Mouse (Mus musculus) CH12.LX (cell line): ENCODE measurements around the gene Tada2a.

Experiments
- CTCF ChIP-seq, 2 experiments: IDR thresholded peaks in 1 of 2; conservative IDR thresholded peaks in 1 of 2; 2 replicates each; pipeline ENCODE4 v1.5.1; 2011 to 2012; ENCODE audit warnings: low read depth in 2 of 2, low read length in 2 of 2, improper control_type of control experiment in 1 of 2, inconsistent platforms in 1 of 2, mild to moderate bottlenecking in 1 of 2, moderate library complexity in 1 of 2
- MAX ChIP-seq: IDR thresholded peaks from 2 replicates; pipeline ENCODE4 v1.6.1; 2011; ENCODE audit warnings: low read length, improper control_type of control experiment
- MYC ChIP-seq: IDR thresholded peaks from 2 replicates; pipeline ENCODE4 v1.6.1; 2011; ENCODE audit warnings: low read depth, mild to moderate bottlenecking, improper control_type of control experiment, low read length
- POLR2A ChIP-seq: IDR thresholded peaks from 2 replicates; pipeline ENCODE4 v1.6.1; 2011; ENCODE audit warnings: low read depth, mild to moderate bottlenecking, improper control_type of control experiment, low read length
- RAD21 ChIP-seq: IDR thresholded peaks from 2 replicates; pipeline ENCODE4 v1.6.1; 2011; ENCODE audit warnings: low read depth, mild to moderate bottlenecking, low read length, improper control_type of control experiment, moderate library complexity

DNA sequence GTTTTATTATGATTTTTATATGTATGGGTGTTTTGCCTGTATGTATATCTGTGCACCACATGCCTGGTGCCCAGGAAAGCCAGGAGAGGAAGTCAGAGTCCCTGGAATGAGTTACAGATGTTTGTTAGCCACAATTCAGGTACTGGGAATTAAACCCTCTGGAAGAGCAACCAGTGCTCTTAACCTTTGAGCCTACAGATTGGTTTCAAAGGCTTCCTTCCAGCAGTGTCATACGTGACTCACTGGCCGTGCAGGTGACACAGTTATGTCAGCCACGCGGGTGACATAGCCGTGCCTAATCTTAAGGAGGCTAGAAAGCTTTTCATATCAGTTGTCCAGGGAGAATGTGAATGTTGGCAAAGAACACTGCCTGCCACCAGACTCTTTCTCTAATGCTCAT, 95.7 kb downstream of the Tada2a start:
- TF ChIP-seq POLR2A (no peak), CTCF (conservative IDR thresholded peaks at IDR 0.05 in 1 of 2, IDR thresholded peaks at IDR 0.05 in 1 of 2; ENCODE audit: low read depth in 2 of 2, low read length in 2 of 2) (no peak), MYC (no peak), RAD21 (no peak), MAX (no peak)
